In the genomic region with DNA sequence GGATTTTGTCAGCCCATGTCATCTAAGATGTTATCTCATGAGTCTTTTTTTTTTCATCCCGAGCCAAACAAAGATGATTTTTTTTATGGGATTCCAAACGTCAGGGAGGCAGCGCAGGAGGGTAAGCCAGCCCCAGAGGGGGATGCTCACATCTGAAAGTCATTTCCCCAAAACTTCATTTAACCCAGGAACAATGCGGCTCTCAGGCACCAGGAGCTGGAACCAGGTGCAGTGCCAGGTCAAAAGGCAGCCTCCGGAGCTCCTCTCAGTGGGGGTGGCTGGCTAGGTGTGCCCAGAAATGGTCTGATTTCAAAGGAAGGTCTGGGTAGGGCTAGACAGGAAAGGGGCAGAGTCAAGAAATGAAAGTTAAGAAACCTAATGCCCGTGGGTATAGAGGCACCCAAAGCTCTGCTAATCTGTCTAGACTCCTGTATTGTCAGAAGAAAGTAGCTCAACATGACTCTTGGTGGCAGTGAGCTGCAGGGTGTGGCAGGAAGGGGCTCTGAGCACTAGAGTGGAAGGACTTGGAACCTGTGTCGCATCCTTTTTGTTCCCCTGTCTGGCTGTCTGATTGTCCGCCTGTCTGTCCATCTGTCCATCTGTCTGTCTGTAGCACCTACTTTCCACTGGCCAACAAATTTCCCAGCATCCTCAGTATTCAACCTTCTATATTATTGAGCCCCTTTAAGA, we compare ENCODE assay signal across 8 mouse cellular contexts.
A peak's percentile ranks its signal among the peaks of the same experiment; 100 is the strongest.
DNase-seq lines count a peak whose midpoint lies in the region; ATAC-seq and TF ChIP-seq lines count a peak whose summit lies in the region.

No protein-coding gene starts in this region.

- peaks cover 40% of the 10 kb centered on the region for H3K4me1 ChIP-seq in hindbrain, embryonic 15.5 days (replicated peaks)
- H3K4me1 ChIP-seq in midbrain, embryonic 10.5 days: peaks cover 50% of the 10 kb centered on the region

- no peak for DNase-seq in gastrocnemius, adult 2 months
- no peak for DNase-seq in gastrocnemius, postnatal 25 days
- peak; percentile 33 to 35 for DNase-seq in cerebellum, postnatal 25 days
- DNase-seq in midbrain, embryonic 10.5 days (ENCODE audit: low spot score): peak; percentile 23
- DNase-seq in frontal cortex, postnatal 25 days (ENCODE audit: low spot score in 2 of 2): no peak
- no peak for DNase-seq in spleen, postnatal 36 days (ENCODE audit: low spot score in 2 of 2)
- DNase-seq in right cerebral cortex, postnatal 25 days: no peak

- TF ChIP-seq CTCF in gastrocnemius, adult 2 months (IDR thresholded peaks at IDR 0.05): no peak

- ATAC-seq in hindbrain, embryonic 15.5 days (ENCODE audit: low FRiP score, low read depth): no peak

- no peak overlapping the region; the same call in 1 of the 2 replicates for H3K27ac ChIP-seq in gastrocnemius, adult 2 months
- peak overlapping the region; percentile 85 for H3K27ac ChIP-seq in hindbrain, embryonic 15.5 days (replicated peaks)
- H3K27ac ChIP-seq in midbrain, embryonic 10.5 days (replicated peaks): peak overlapping the region; percentile 82

- H3K4me2 ChIP-seq in hindbrain, embryonic 15.5 days: peak overlapping the region; percentile 51

- intact Hi-C loops in gastrocnemius, adult 2 months (cut with DNase I): loop anchor here (2.0 to 10.0 kb wide), 4 partner anchors 35 to 525 kb away; partner anchors contain the start of gene Klf12

- peak overlapping the region; percentile 5; the same call in 1 of the 2 replicates for H3K4me3 ChIP-seq in gastrocnemius, adult 2 months
- peak overlapping the region; percentile 13; the same call in 1 of the 2 replicates for H3K4me3 ChIP-seq in hindbrain, embryonic 15.5 days
- peak overlapping the region; percentile 33 for H3K4me3 ChIP-seq in midbrain, embryonic 10.5 days

- H3K9ac ChIP-seq in hindbrain, embryonic 15.5 days: peak overlapping the region; percentile 27; the same call in 1 of the 2 replicates

- no peaks in the 10 kb centered on the region for H3K36me3 ChIP-seq in hindbrain, embryonic 15.5 days
- H3K36me3 ChIP-seq in midbrain, embryonic 10.5 days: no peaks in the 10 kb centered on the region

- no peaks in the 10 kb centered on the region for H3K27me3 ChIP-seq in hindbrain, embryonic 15.5 days
- H3K27me3 ChIP-seq in midbrain, embryonic 10.5 days (ENCODE audit: low read depth, poor library complexity, severe bottlenecking): peaks cover 10% of the 10 kb centered on the region; the same call in 1 of the 2 replicates

- H3K9me3 ChIP-seq in hindbrain, embryonic 15.5 days: no peaks in the 10 kb centered on the region
- no peaks in the 10 kb centered on the region for H3K9me3 ChIP-seq in midbrain, embryonic 10.5 days (replicated peaks)

- WGBS in hindbrain, embryonic 15.5 days: 14% methylated on average over 8 of the region's 8 CpGs
- 20% methylated on average over 8 of the region's 8 CpGs for WGBS in midbrain, embryonic 10.5 days

Comparison
In these comparisons a context has a peak if more than half of its experiments do, and no peak if none do; other contexts are left out.
1. DNase-seq: peak in cerebellum, postnatal 25 days (2 of 2) and midbrain, embryonic 10.5 days (single experiment); none in gastrocnemius, adult 2 months (single experiment), gastrocnemius, postnatal 25 days (single experiment), frontal cortex, postnatal 25 days (0 of 2), spleen, postnatal 36 days (0 of 2) and right cerebral cortex, postnatal 25 days (single experiment).
2. Peak in every context shown above with its lines, with median percentiles within 50 percentile points of each other: H3K4me3 ChIP-seq.